Mouse (Mus musculus) stomach, postnatal 0 days (tissue): ENCODE data around the gene Rnf212b. TPM values are rescaled to one million over a fixed set of nuclear protein-coding genes. Genes with fewer than 3 reads are reported as not detected.
A peak's percentile ranks its signal among the peaks of the same experiment; 100 is the strongest.

Experiments used
- ATAC-seq: fragments of 200-750 bp; cut with Nextera tagmentation; 2 replicates; pipeline ENCODE4 v1.8.0; 2017; ENCODE audit not compliant: low FRiP score, low TSS enrichment
- DNase-seq: peaks from one replicate; pipeline ENCODE4 v3.0.0-alpha.2; 2016; ENCODE audit warnings: low spot score
- H3K27ac ChIP-seq: fragments of 300-500 bp; sonication (generic); replicated peaks from 2 replicates; pipeline ENCODE4 v1.5.1; 2014; ENCODE audit warnings: mild to moderate bottlenecking, control low read depth
- H3K27me3 ChIP-seq: fragments of 300-500 bp; sonication (generic); 2 replicates; pipeline ENCODE4 v1.6.1; 2014; ENCODE audit warnings: low read length; ENCODE audit not compliant: control insufficient read depth, insufficient read depth
- H3K36me3 ChIP-seq: fragments of 300-500 bp; sonication (generic); 2 replicates; pipeline ENCODE4 v1.6.1; 2014; ENCODE audit warnings: low read length, mixed read lengths; ENCODE audit not compliant: control insufficient read depth, insufficient read depth
- H3K4me1 ChIP-seq: fragments of 300-500 bp; sonication (generic); replicated peaks from 2 replicates; pipeline ENCODE4 v1.6.1; 2014; ENCODE audit warnings: antibody characterized with exemption; ENCODE audit not compliant: control insufficient read depth, insufficient read depth
- H3K4me2 ChIP-seq: fragments of 300-500 bp; sonication (generic); replicated peaks from 2 replicates; pipeline ENCODE4 v1.6.1; 2014; ENCODE audit warnings: low read depth, mild to moderate bottlenecking, control low read depth, moderate library complexity
- H3K4me3 ChIP-seq: fragments of 300-500 bp; sonication (generic); 2 replicates; pipeline ENCODE4 v1.5.1; 2014; ENCODE audit warnings: low read depth, low read length, control low read depth
- H3K9ac ChIP-seq: fragments of 300-500 bp; sonication (generic); 2 replicates; pipeline ENCODE4 v1.6.1; 2014; ENCODE audit warnings: mild to moderate bottlenecking, low read length, control low read depth, mixed read lengths
- H3K9me3 ChIP-seq: fragments of 300-500 bp; sonication (generic); 2 replicates; pipeline ENCODE4 v1.6.1; 2016; ENCODE audit warnings: low read length; ENCODE audit not compliant: control insufficient read depth
- CTCF ChIP-seq: IDR thresholded peaks from 2 replicates; pipeline ENCODE4 v1.5.1; 2016; ENCODE audit warnings: antibody characterized with exemption, low read depth, mild to moderate bottlenecking, moderate library complexity
- EP300 ChIP-seq: optimal IDR thresholded peaks from 2 replicates; pipeline ENCODE3; 2016; ENCODE audit warnings: antibody characterized with exemption
- WGBS: fragments of 180-500 bp; shearing (Covaris S2); extraction: QIAGEN DNeasy Blood & Tissue Kit; methylation state at CpG from one replicate; pipeline ENCODE4 v1.1.7; 2014; 5-methylcytosine and 5-hydroxymethylcytosine counted together
- polyA plus RNA-seq: library from polyadenylated mRNA; unstranded; fragments of >200 nt; fragmentation: Nextera tagmentation; extraction: Ambion mirVana; gene quantifications from 2 replicates; pipeline ENCODE4 v1.2.1, GENCODE M21; 2015

The Rnf212b gene
- polyA plus RNA-seq, 1 experiment from 2014 or later = not detected

DNA sequence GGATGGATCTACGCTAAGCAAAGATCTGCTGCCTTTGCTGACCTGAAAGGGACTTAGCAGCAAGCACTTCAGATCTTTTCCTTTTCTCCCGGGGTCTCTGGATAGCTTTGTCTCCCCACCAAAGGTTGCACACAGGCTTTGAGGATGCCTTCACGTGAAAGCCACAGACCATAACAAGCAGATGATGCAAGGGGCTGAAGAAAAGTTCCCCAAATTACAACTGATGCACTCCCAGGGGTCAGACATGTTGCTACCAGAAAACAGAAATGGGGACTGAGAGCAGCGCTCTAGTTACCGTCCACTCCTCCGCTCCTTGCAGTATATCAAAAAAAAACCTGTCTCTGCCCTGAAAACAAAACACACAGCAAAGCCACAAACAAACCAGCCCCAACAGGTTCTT lies 21.8 kb upstream of the Rnf212b start:
- Histone ChIP-seq H3K4me2 (no peak overlapping the region), H3K4me1 (no peaks in the 10 kb centered on the region), H3K9ac (no peak overlapping the region), H3K27me3 (no peaks in the 10 kb centered on the region), H3K36me3 (no peaks in the 10 kb centered on the region), H3K9me3 (no peaks in the 10 kb centered on the region), H3K27ac (no peak overlapping the region), H3K4me3 (no peak overlapping the region)
- WGBS = 73% methylated on average over 6 of the region's 6 CpGs
- TF ChIP-seq CTCF (no peak), EP300 (no peak)
- ATAC-seq = no peak
- DNase-seq = no peak

DNA sequence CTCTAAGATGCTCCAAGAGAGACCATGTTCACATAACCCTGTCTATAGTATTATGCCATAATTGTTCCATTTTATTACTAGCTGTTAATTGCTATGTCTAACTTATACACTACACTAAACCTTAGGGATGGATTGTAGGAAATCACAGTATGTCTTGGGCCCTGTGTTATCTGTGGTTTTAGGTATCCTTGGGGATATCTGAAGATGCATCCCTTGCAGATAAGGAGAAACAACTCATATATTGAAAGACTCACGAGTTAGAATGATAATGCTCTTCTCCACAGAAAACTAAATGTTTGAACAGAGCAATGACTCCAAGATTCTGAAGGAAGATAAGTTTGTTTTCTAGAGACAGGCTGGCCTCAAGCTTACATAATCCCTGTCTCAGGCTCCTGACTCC lies 20.6 kb upstream of the Rnf212b start:
- TF ChIP-seq CTCF = no peak
- TF ChIP-seq EP300 = no peak
- H3K27ac ChIP-seq = no peak overlapping the region
- no peak overlapping the region for H3K9ac ChIP-seq

DNA sequence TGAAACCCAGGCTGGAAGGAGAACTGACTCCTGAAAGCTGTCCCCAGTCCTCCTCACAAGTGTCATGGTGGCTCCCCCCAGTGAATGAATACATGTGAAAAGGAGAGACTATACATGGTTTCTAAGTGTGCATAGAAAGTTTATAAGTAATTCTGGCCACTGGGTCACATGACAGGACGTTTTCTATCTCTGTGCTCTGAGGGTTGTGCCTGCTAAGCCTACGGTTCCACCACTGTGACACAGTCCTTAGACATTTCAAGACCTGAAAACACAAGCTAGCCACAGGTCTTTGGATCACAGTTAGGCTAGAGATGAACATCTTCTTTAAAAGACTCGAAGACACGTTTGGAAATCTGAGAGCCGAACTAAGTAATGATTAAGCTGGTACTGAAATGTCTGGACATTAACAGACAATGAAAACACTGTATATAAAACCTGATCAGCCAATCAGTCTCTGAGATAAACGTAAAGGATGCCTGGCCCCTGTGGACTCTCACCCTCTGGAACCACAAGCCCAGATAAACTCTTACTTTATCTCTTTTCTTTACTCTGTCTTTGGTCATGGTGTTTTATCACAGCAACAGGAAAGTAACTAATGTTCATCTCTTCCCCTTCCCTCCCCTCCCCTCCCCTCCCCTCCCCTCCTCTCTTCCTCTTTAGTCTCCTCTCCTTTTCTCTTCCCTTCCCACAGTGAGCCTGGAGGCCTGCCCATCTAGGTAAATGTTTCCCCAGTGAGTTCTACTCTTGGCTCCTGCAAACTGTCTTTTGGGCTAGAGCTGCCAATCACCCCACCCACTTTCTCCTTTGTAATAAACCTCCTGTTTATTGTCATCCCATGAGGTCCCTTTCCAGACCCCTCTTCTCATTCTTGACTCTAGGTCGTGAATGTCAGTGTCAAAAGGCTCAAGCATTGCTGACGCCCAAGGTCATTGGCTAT lies 19.8 kb upstream of the Rnf212b start:
- no peak for ATAC-seq
- 72% methylated on average over 8 of the region's 8 CpGs for WGBS
- H3K27ac ChIP-seq = no peak overlapping the region

More for the DNA sequence above, 20.6 kb upstream of the Rnf212b start:
- Histone ChIP-seq H3K4me3 (no peak overlapping the region), H3K4me2 (no peak overlapping the region), H3K9me3 (no peaks in the 10 kb centered on the region), H3K36me3 (no peaks in the 10 kb centered on the region), H3K4me1 (no peaks in the 10 kb centered on the region), H3K27me3 (no peaks in the 10 kb centered on the region)
- 49% methylated on average over 1 of the region's 1 CpGs for WGBS
- DNase-seq = no peak
- ATAC-seq = no peak

DNA sequence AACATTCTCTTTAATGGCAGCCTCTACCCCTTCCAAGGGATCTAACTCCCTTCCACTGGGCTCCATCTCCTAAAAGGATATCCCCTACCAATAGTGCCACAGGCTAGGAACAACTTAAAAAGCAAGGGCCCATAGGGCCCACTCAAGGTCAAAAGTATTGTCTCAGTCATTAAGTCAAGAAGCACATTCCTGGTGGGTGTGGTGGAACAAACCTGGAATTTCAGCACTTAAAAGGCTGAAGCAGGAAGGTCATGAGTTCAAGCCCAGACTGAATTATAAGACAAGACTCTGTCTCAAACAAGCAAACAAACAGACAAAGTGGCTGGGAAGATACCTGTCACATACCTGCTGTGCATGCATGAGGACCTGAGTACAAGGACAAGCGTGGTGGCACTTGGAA lies 18.0 kb upstream of the Rnf212b start:
- no peak for DNase-seq
- WGBS = 74% methylated on average over 1 of the region's 1 CpGs
- H3K4me1 ChIP-seq = no peaks in the 10 kb centered on the region

More for the DNA sequence above, 19.8 kb upstream of the Rnf212b start:
- Histone ChIP-seq H3K27me3 (no peaks in the 10 kb centered on the region), H3K9me3 (no peaks in the 10 kb centered on the region), H3K4me3 (no peak overlapping the region), H3K4me2 (no peak overlapping the region), H3K4me1 (no peaks in the 10 kb centered on the region), H3K36me3 (no peaks in the 10 kb centered on the region), H3K9ac (no peak overlapping the region)
- no peak for TF ChIP-seq CTCF
- no peak for TF ChIP-seq EP300
- DNase-seq = no peak

DNA sequence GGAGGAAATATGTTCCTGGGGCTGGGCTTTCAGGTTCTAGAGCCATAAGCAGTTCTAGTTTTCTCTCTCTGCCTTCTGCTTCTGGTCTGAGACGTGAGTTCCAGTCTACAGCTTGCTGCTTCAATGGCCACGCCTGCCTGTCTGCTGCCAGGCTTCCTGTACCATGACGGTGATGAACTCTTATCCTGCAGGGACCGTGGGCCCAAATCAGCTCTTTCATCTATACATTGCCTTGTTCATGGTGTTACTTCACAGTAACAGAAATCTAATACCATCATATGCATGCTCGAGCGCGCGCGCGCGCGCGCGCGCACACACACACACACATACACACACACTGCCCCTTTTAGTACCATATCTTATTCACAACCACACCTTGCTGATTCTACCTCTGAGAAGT lies 17.2 kb upstream of the Rnf212b start:
- Histone ChIP-seq H3K27ac (no peak overlapping the region), H3K4me3 (no peak overlapping the region), H3K4me2 (no peak overlapping the region), H3K36me3 (no peaks in the 10 kb centered on the region), H3K9me3 (no peaks in the 10 kb centered on the region), H3K4me1 (no peaks in the 10 kb centered on the region), H3K27me3 (no peaks in the 10 kb centered on the region), H3K9ac (no peak overlapping the region)
- ATAC-seq (no peak), DNase-seq (no peak)
- WGBS = 89% methylated on average over 15 of the region's 15 CpGs
- no peak for TF ChIP-seq EP300
- no peak for TF ChIP-seq CTCF

More for the DNA sequence above, 18.0 kb upstream of the Rnf212b start:
- Histone ChIP-seq H3K36me3 (no peaks in the 10 kb centered on the region), H3K4me2 (no peak overlapping the region), H3K27ac (no peak overlapping the region), H3K4me3 (no peak overlapping the region), H3K9ac (no peak overlapping the region), H3K9me3 (no peaks in the 10 kb centered on the region), H3K27me3 (no peaks in the 10 kb centered on the region)
- ATAC-seq = no peak
- TF ChIP-seq EP300 (no peak), CTCF (no peak)

DNA sequence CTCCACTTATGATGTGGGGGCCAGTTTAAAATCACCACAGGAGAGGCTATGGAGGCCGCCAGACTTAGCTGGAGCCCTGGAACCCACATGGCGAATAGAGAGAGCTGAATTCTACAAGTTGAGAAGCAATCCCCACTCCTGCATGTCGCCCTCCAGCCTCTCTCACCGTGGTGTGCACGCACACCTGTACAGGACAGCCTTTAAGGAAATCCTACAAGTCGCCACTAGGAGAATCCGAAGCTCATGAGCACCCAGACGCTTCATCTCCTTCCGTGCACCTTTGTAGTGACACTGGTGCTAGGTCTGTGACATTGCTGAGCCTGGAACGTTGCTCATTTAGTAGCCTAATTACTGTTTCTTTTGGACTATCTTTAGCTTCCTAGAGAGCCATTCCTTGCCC lies 14.3 kb upstream of the Rnf212b start:
- no peak for ATAC-seq
- no peaks in the 10 kb centered on the region for H3K9me3 ChIP-seq
- peak; percentile 17 for DNase-seq
- H3K4me3 ChIP-seq = no peak overlapping the region
- no peak overlapping the region for H3K27ac ChIP-seq
- H3K9ac ChIP-seq = no peak overlapping the region
- no peaks in the 10 kb centered on the region for H3K36me3 ChIP-seq
- no peak overlapping the region for H3K4me2 ChIP-seq
- no peaks in the 10 kb centered on the region for H3K4me1 ChIP-seq
- no peaks in the 10 kb centered on the region for H3K27me3 ChIP-seq
- 46% methylated on average over 10 of the region's 10 CpGs for WGBS
- TF ChIP-seq EP300 (no peak), CTCF (peak; percentile 43)
